Mouse (Mus musculus) C2C12 (cell line): Measurements from ENCODE around the gene Npl.

ENCODE experiments used
- CTCF ChIP-seq: IDR thresholded peaks from one replicate; pipeline ENCODE4 v1.5.1; 2011; ENCODE audit not compliant: control insufficient read depth, insufficient read depth, insufficient read length
- FOSL1 ChIP-seq: IDR thresholded peaks from one replicate; pipeline ENCODE4 v1.8.0; 2011; ENCODE audit warnings: mild to moderate bottlenecking, low read length; ENCODE audit not compliant: poor library complexity, insufficient read depth, severe bottlenecking
- MAX ChIP-seq: IDR thresholded peaks from one replicate; pipeline ENCODE4 v1.6.1; 2011; ENCODE audit warnings: mild to moderate bottlenecking, control low read depth
- USF1 ChIP-seq: IDR thresholded peaks from one replicate; pipeline ENCODE4 v1.6.1; 2011; ENCODE audit warnings: low read depth, mild to moderate bottlenecking, control low read depth, moderate library complexity

DNA sequence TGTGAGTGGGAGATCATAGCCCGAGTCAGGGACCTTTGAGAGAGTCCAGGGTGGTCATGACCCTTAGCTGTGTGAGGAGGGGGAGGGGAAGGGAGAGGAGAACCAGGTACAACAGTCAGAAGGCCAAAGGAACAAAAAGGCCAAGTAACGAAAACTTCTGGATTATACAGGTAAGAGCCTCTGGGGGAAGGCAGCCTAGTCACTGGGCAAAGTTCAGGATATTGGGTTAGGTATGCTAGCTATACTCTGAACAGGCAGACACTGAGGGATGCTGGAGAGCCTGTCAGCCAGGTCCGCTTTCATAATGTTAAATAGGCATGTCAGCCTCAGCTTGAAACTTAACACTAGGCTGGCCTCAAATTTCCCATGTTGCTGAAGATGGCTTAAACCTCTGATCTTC lies 27.7 kb downstream of the Npl start:
- no peak for TF ChIP-seq CTCF
- TF ChIP-seq MAX: no peak
- TF ChIP-seq FOSL1: no peak
- TF ChIP-seq USF1: no peak
